Mouse (Mus musculus) bone marrow, adult 2 months (tissue): ENCODE data around the gene Dlst.

Experiments
- CTCF ChIP-seq: fragments of 200-500 bp; IDR thresholded peaks from 2 replicates; pipeline ENCODE4 v1.5.1; 2011; ENCODE audit warnings: low read length, control low read depth; ENCODE audit not compliant: control insufficient read depth, insufficient read depth
- POLR2A ChIP-seq: fragments of 200-500 bp; IDR thresholded peaks from 2 replicates; pipeline ENCODE4 v1.6.1; 2011; ENCODE audit warnings: low read depth, mild to moderate bottlenecking, control low read depth, low read length, borderline replicate concordance; ENCODE audit not compliant: control insufficient read depth

- TF ChIP-seq CTCF: no peak
- no peak for TF ChIP-seq POLR2A
Measured at GRCm38 (mm10) chr12:85169877-85170276, 59.2 kb downstream of the Dlst start.
